Mouse (Mus musculus) CH12.LX (cell line): ENCODE data around the gene Bdp1.

Experiments used
- CTCF ChIP-seq, 2 experiments: IDR thresholded peaks in 1 of 2; conservative IDR thresholded peaks in 1 of 2; 2 replicates each; pipeline ENCODE4 v1.5.1; 2011 to 2012; ENCODE audit warnings: low read depth in 2 of 2, low read length in 2 of 2, improper control_type of control experiment in 1 of 2, inconsistent platforms in 1 of 2, mild to moderate bottlenecking in 1 of 2, moderate library complexity in 1 of 2
- EP300 ChIP-seq: IDR thresholded peaks from 2 replicates; pipeline ENCODE4 v1.6.1; 2011; ENCODE audit warnings: low read length, improper control_type of control experiment
- ETS1 ChIP-seq: conservative IDR thresholded peaks from 2 replicates; pipeline ENCODE4 v1.6.1; 2012; ENCODE audit warnings: low read depth, mild to moderate bottlenecking, inconsistent platforms, low read length, improper control_type of control experiment, moderate library complexity
- HCFC1 ChIP-seq: IDR thresholded peaks from 2 replicates; pipeline ENCODE4 v1.6.1; 2012; ENCODE audit warnings: low read depth, mild to moderate bottlenecking, inconsistent platforms, low read length, improper control_type of control experiment
- JUN ChIP-seq: IDR thresholded peaks from 2 replicates; pipeline ENCODE4 v1.6.1; 2011; ENCODE audit warnings: low read depth, mild to moderate bottlenecking, low read length, improper control_type of control experiment, moderate library complexity; ENCODE audit not compliant: insufficient read depth
- JUND ChIP-seq: conservative IDR thresholded peaks from 2 replicates; pipeline ENCODE4 v1.6.1; 2011; ENCODE audit warnings: low read depth, low read length, improper control_type of control experiment
- MAX ChIP-seq: IDR thresholded peaks from 2 replicates; pipeline ENCODE4 v1.6.1; 2011; ENCODE audit warnings: low read length, improper control_type of control experiment
- POLR2A ChIP-seq: IDR thresholded peaks from 2 replicates; pipeline ENCODE4 v1.6.1; 2011; ENCODE audit warnings: low read depth, mild to moderate bottlenecking, improper control_type of control experiment, low read length
- RCOR1 ChIP-seq: conservative IDR thresholded peaks from 2 replicates; pipeline ENCODE4 v1.6.1; 2012; ENCODE audit warnings: low read depth, mild to moderate bottlenecking, inconsistent platforms, low read length, improper control_type of control experiment
- USF1 ChIP-seq: IDR thresholded peaks from 2 replicates; pipeline ENCODE4 v1.6.1; 2014; ENCODE audit warnings: low read depth, mild to moderate bottlenecking, inconsistent platforms, low read length, improper control_type of control experiment
- USF2 ChIP-seq: conservative IDR thresholded peaks from 2 replicates; pipeline ENCODE4 v1.6.1; 2011; ENCODE audit warnings: low read depth, low read length, improper control_type of control experiment
- ZKSCAN1 ChIP-seq: IDR thresholded peaks from 2 replicates; pipeline ENCODE4 v1.6.1; 2012; ENCODE audit warnings: low read depth, inconsistent platforms, low read length, improper control_type of control experiment, borderline replicate concordance
- ZMIZ1 ChIP-seq: IDR thresholded peaks from 2 replicates; pipeline ENCODE4 v1.6.1; 2012; ENCODE audit warnings: low read depth, mild to moderate bottlenecking, inconsistent platforms, low read length, improper control_type of control experiment

GRCm38 (mm10) chr13:100001790-100002196 is 102.1 kb downstream of the Bdp1 start:
- no peak; the same call in 1 of the 2 replicates for TF ChIP-seq JUND
- peak; percentile 73 to 85 for TF ChIP-seq CTCF (conservative IDR thresholded peaks at IDR 0.05 in 1 of 2, IDR thresholded peaks at IDR 0.05 in 1 of 2; ENCODE audit: low read depth in 2 of 2, low read length in 2 of 2)
- TF ChIP-seq USF1: no peak
- TF ChIP-seq ETS1: no peak
- no peak for TF ChIP-seq ZMIZ1
- TF ChIP-seq RCOR1: no peak
- TF ChIP-seq HCFC1: no peak
- 0 out of 2 replicates have a peak, but pooled peaks have one; percentile 23 for TF ChIP-seq MAX
- peak; percentile 67 for TF ChIP-seq JUN
- no peak for TF ChIP-seq ZKSCAN1
- no peak for TF ChIP-seq POLR2A
- no peak for TF ChIP-seq EP300
- no peak for TF ChIP-seq USF2
